Mouse (Mus musculus) stomach, embryonic 14.5 days (tissue): ENCODE data around the gene Ppp1r35. TPM values are rescaled to one million over a fixed set of nuclear protein-coding genes. Genes with fewer than 3 reads are reported as not detected.

ENCODE experiments used
- ATAC-seq: fragments of 200-750 bp; cut with Nextera tagmentation; 2 replicates; pipeline ENCODE4 v1.8.0; 2017; ENCODE audit warnings: low read depth, moderate TSS enrichment; ENCODE audit not compliant: insufficient number of reproducible peaks, insufficient read depth, low FRiP score
- H3K27ac ChIP-seq: fragments of 300-500 bp; sonication (generic); 2 replicates; pipeline ENCODE4 v1.5.1; 2014; ENCODE audit warnings: mild to moderate bottlenecking, low read length, moderate library complexity, mixed read lengths
- H3K27me3 ChIP-seq: fragments of 300-500 bp; sonication (generic); 2 replicates; pipeline ENCODE4 v1.6.1; 2014; ENCODE audit warnings: low read length, control low read depth, mixed read lengths; ENCODE audit not compliant: control insufficient read depth, insufficient read depth
- H3K36me3 ChIP-seq: fragments of 300-500 bp; sonication (generic); 2 replicates; pipeline ENCODE4 v1.6.1; 2014; ENCODE audit warnings: mild to moderate bottlenecking, control low read depth, low read length, moderate library complexity, mixed read lengths; ENCODE audit not compliant: control insufficient read depth, insufficient read depth
- H3K4me1 ChIP-seq: fragments of 300-500 bp; sonication (generic); 2 replicates; pipeline ENCODE4 v1.6.1; 2014; ENCODE audit warnings: low read length, control low read depth, mixed read lengths; ENCODE audit not compliant: control insufficient read depth, insufficient read depth
- H3K4me2 ChIP-seq: fragments of 300-500 bp; sonication (generic); replicated peaks from 2 replicates; pipeline ENCODE4 v1.6.1; 2014; ENCODE audit warnings: low read depth, low read length, control low read depth
- H3K4me3 ChIP-seq: fragments of 300-500 bp; sonication (generic); 2 replicates; pipeline ENCODE4 v1.5.1; 2014; ENCODE audit warnings: low read depth, low read length, control low read depth
- H3K9ac ChIP-seq: fragments of 300-500 bp; sonication (generic); replicated peaks from 2 replicates; pipeline ENCODE4 v1.6.1; 2014; ENCODE audit warnings: low read depth, mild to moderate bottlenecking, control low read depth, low read length, moderate library complexity, mixed read lengths
- H3K9me3 ChIP-seq: fragments of 300-500 bp; sonication (generic); 2 replicates; pipeline ENCODE4 v1.6.1; 2016; ENCODE audit warnings: low read depth, low read length, control low read depth; ENCODE audit not compliant: control insufficient read depth
- WGBS: fragments of 180-500 bp; shearing (Covaris S2); extraction: QIAGEN DNeasy Blood & Tissue Kit; methylation state at CpG from one replicate; pipeline ENCODE4 v1.1.7; 2014; 5-methylcytosine and 5-hydroxymethylcytosine counted together
- polyA plus RNA-seq: library from polyadenylated mRNA; unstranded; fragments of >200 nt; fragmentation: Nextera tagmentation; extraction: Ambion mirVana; gene quantifications from 2 replicates; pipeline ENCODE4 v1.2.1, GENCODE M21; 2014

The Ppp1r35 gene
- polyA plus RNA-seq, 1 experiment from 2014 or later, result 38.1 TPM

DNA sequence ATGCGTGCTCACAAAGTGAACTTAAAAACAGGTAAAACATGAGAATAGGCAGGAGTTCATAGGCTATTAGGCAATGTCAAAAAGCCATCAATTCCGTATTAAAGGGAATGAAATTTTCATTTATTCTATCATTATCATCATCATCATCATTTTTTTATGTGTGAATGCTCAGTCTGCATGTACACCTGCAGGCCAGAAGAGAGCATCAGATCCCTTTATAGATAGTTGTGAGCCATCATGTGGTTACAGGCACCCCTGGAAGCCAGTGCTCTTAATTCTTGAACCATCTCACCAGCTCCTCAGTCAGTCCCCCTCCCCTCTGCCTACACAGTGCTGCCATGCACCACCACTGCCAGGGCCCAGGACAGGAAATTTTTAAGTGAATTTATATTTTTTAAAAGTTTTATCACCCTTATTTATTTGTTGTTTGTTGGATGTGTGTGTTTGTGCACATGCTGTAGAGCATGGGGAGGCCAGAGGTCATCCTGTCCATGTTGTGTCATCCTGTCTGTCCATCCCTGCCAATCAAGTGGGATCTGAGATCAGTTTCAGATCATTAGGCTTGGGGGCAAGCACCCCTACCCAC is 10.4 kb downstream of the Ppp1r35 start:
- no peak overlapping the region for H3K27ac ChIP-seq
- 88% methylated on average over 2 of the region's 2 CpGs for WGBS
- no peak overlapping the region for H3K9ac ChIP-seq
- no peaks in the 10 kb centered on the region for H3K9me3 ChIP-seq
- H3K36me3 ChIP-seq, result peaks cover 9% of the 10 kb centered on the region; the same call in 1 of the 2 replicates
- ATAC-seq, result no peak
- H3K27me3 ChIP-seq, result no peaks in the 10 kb centered on the region
- no peak overlapping the region for H3K4me3 ChIP-seq
- H3K4me1 ChIP-seq, result peaks cover 12% of the 10 kb centered on the region
- H3K4me2 ChIP-seq, result no peak overlapping the region

DNA sequence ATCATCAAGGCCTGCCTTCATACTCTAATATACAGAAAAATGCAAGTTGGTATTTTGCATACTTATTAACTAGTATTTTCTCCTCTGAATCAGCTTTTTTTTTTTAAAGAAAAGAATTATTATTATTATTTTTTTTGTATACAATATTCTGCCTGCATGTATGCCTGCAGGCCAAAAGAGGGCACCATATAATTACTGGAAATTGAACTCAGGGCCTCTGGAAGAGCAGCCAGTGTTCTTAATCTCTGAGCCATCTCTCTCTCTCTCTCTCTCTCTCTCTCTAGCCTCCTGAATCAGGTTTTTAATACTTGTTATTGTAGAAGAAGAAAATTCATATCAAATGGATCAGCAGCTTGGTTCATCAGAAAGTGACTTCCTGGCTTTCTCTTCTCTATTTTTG is 12.9 kb downstream of the Ppp1r35 start:
- no peaks in the 10 kb centered on the region for H3K36me3 ChIP-seq
- no peak for ATAC-seq
- no peaks in the 10 kb centered on the region for H3K4me1 ChIP-seq
- no peak overlapping the region for H3K4me3 ChIP-seq
- H3K4me2 ChIP-seq, result no peak overlapping the region
- H3K27me3 ChIP-seq, result no peaks in the 10 kb centered on the region
- H3K9ac ChIP-seq, result no peak overlapping the region
- no peak overlapping the region for H3K27ac ChIP-seq
- no peaks in the 10 kb centered on the region for H3K9me3 ChIP-seq

DNA sequence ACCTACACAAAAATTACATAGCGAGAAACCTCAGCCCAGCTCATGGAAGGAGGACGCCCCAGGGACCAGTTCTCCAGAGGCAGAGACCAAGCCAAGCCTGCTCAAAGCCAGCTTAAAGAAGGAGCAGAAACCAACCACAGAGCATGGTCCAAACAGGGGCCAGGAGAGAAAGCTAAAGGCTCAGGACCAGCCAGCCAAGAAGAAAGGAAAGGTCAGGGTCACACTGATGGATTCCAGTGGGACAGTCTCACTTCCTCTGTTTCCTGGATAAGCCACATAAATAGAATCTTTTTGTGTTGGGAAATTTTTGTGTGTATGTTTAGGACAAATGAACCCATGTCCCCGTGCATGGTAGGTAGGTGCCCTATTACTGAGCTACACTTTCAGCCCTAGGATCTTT is 18.0 kb downstream of the Ppp1r35 start:
- no peaks in the 10 kb centered on the region for H3K27me3 ChIP-seq
- no peak overlapping the region for H3K4me2 ChIP-seq
- no peaks in the 10 kb centered on the region for H3K9me3 ChIP-seq
- H3K36me3 ChIP-seq, result no peaks in the 10 kb centered on the region
- no peak for ATAC-seq
- no peak overlapping the region for H3K9ac ChIP-seq
- H3K27ac ChIP-seq, result no peak overlapping the region
- no peaks in the 10 kb centered on the region for H3K4me1 ChIP-seq
- H3K4me3 ChIP-seq, result no peak overlapping the region
- WGBS, result 85% methylated on average over 3 of the region's 3 CpGs

DNA sequence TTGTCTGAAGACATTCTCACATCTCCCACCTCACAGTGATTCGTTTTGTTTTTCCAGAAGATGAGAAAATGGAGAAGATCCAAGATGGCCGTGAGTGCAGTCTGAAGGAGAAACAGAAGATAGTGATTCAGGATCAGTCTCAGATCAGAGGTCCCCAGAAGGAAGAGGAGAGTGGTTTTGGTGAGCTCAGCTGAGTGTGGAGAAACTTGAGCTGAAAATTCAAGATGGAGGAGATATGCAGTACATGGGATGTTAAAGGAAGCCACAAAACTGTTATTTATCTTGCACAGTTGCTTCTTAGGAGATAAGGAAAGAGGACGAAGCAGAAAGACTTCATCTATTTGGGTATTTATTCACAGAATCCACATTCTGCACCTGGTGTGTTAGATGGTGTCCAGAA is 22.3 kb downstream of the Ppp1r35 start:
- Histone ChIP-seq H3K4me1 (no peaks in the 10 kb centered on the region), H3K9me3 (no peaks in the 10 kb centered on the region), H3K9ac (no peak overlapping the region), H3K36me3 (no peaks in the 10 kb centered on the region), H3K4me2 (no peak overlapping the region), H3K27me3 (no peaks in the 10 kb centered on the region), H3K27ac (no peak overlapping the region), H3K4me3 (no peak overlapping the region)
- no peak for ATAC-seq
- WGBS, result 87% methylated on average over 3 of the region's 3 CpGs

DNA sequence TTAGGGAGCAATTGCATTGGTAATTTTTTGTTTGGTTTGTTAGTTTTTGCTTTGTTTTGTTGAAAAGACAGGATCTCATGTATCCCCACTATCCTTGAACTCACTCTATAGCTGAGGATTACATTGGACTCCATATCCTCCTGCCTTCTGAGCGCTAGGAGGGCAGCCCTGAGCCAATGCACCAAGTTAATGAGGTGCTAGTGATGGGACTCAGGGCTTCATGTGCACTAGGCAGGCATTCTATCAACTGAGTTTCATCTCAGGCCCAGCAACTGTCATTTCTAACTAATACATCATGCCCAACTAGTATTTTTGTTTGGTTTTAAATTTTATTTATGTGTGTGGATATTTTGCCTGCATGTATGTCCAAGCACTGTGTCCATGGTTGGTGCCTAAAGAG is 27.5 kb downstream of the Ppp1r35 start:
- Histone ChIP-seq H3K4me2 (no peak overlapping the region), H3K27ac (no peak overlapping the region), H3K27me3 (no peaks in the 10 kb centered on the region), H3K4me1 (no peaks in the 10 kb centered on the region), H3K36me3 (no peaks in the 10 kb centered on the region), H3K9me3 (no peaks in the 10 kb centered on the region), H3K9ac (no peak overlapping the region), H3K4me3 (no peak overlapping the region)
- no peak for ATAC-seq
- 84% methylated on average over 1 of the region's 1 CpGs for WGBS

DNA sequence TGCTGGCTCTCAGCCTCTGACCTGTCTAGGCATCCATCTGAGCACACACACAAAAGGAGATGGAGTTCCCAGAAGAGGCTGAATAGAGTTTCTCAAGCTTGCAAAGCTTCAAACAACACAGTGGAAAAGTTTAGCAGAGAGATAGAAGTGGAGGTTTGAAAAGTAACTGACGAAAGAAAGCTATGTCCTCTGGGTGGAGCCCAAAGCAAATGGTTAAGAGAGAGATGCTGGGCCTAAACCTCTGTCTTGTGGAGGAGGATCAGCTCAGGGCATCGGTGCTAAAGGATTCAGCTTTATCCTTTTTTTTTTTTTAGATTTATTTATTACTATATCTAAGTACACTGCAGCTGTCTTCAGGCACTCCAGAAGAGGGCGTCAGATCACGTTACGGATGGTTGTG is 29.7 kb downstream of the Ppp1r35 start:
- H3K9ac ChIP-seq, result no peak overlapping the region
- no peaks in the 10 kb centered on the region for H3K9me3 ChIP-seq
- no peaks in the 10 kb centered on the region for H3K27me3 ChIP-seq
- H3K4me1 ChIP-seq, result no peaks in the 10 kb centered on the region
- H3K36me3 ChIP-seq, result no peaks in the 10 kb centered on the region
- no peak overlapping the region for H3K4me3 ChIP-seq
- WGBS, result 90% methylated on average over 5 of the region's 5 CpGs
- H3K27ac ChIP-seq, result no peak overlapping the region
- ATAC-seq, result no peak
- no peak overlapping the region for H3K4me2 ChIP-seq

DNA sequence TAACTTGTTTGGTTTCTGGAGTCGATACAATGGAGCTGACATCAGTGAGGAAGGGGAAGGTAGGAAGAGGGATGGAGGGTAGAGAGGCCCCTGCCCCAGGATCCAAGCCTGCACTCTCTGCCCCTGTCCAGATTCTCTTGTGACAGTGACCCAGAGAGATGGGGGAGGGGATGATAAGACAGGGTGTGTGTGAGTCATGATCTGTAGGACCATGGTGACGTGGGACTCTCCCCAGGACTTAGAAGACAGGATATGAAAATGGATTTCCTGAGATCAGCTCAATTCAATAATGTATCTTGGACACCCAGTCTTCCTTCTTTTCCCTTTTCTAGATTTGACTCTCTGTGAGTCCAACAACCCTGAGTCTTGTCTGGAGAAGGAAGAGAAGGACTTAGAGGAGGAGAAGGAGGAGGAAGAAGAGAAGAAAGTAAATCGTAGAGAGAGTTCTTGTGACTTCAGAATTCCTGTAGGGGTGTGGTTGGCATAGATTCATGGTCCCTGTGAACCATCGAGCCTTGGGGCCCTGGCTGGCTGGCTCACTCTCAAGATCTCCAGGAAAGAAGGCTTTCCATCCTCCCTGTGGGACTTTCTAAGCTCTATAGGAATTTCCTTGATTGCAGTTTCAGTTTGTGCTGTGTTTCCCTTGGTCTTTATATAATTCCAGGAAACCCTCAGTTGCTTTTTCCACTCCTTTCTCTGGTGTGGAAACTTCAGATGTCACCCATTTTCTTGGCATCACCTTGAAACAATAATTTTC is 39.0 kb downstream of the Ppp1r35 start:
- H3K4me1 ChIP-seq, result no peaks in the 10 kb centered on the region
- no peaks in the 10 kb centered on the region for H3K9me3 ChIP-seq
- no peak overlapping the region for H3K9ac ChIP-seq
- no peak overlapping the region for H3K4me2 ChIP-seq
- 68% methylated on average over 4 of the region's 4 CpGs for WGBS
- H3K36me3 ChIP-seq, result no peaks in the 10 kb centered on the region
- no peak overlapping the region for H3K4me3 ChIP-seq
- no peaks in the 10 kb centered on the region for H3K27me3 ChIP-seq
- H3K27ac ChIP-seq, result no peak overlapping the region
- ATAC-seq, result no peak

DNA sequence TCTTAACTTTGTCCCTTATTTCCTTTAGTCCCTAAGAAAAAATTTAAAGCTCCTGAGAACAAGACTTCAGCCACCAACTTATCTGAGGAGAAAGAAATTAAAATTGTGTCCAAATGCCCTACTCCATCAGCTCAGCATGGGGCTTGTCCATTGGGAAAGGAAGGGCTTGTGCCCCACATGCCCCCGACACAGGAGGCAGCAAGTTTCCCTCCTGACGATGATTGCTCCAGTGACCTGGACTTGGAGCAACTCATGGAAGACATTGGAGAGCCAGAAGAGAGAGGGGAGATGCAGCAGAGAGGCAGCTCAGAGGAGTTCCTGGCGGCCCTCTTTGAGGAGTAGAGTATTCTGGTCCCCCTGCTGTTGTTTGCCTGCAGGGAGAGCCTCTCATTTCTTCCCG is 43.5 kb downstream of the Ppp1r35 start:
- Histone ChIP-seq H3K36me3 (no peaks in the 10 kb centered on the region), H3K9me3 (no peaks in the 10 kb centered on the region), H3K27ac (no peak overlapping the region), H3K4me1 (no peaks in the 10 kb centered on the region), H3K27me3 (no peaks in the 10 kb centered on the region), H3K4me2 (no peak overlapping the region), H3K9ac (no peak overlapping the region), H3K4me3 (no peak overlapping the region)
- WGBS, result 64% methylated on average over 4 of the region's 4 CpGs
- no peak for ATAC-seq

DNA sequence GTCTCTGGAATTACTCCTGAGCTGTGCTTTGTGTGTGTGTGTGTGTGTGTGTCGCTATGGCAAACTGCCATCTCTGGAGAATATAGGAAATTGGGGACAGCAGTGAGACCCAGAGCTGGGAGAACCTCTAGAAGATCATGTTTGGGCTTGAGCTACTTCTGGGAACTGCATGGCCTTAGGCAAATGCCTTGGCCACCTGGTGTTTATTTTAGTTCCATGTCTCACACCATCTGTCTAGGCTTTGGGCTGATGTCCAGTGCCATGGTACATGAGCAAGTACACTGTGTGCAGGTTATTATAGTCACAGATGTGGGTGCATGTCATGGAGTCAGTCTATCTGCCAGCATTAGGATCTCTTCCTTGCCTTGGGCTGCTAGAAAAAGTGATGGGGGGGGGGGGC is 44.0 kb downstream of the Ppp1r35 start:
- ATAC-seq, result no peak
- WGBS, result 82% methylated on average over 1 of the region's 1 CpGs
- Histone ChIP-seq H3K4me1 (no peaks in the 10 kb centered on the region), H3K27ac (no peak overlapping the region), H3K4me3 (no peak overlapping the region), H3K27me3 (no peaks in the 10 kb centered on the region), H3K36me3 (no peaks in the 10 kb centered on the region), H3K9me3 (no peaks in the 10 kb centered on the region), H3K9ac (no peak overlapping the region), H3K4me2 (no peak overlapping the region)
